Mouse (Mus musculus) intestine, postnatal 0 days (tissue): Measurements from ENCODE around the gene Ubtf. TPM values are rescaled to one million over a fixed set of nuclear protein-coding genes. Genes with fewer than 3 reads are reported as not detected.

Source experiments
- ATAC-seq: fragments of 200-750 bp; cut with Nextera tagmentation; 2 replicates; pipeline ENCODE4 v1.8.0; 2017; ENCODE audit warnings: mild to moderate bottlenecking, moderate TSS enrichment, moderate library complexity
- H3K27ac ChIP-seq: fragments of 300-500 bp; sonication (generic); 2 replicates; pipeline ENCODE4 v1.5.1; 2014; ENCODE audit warnings: mild to moderate bottlenecking, low read depth, low read length, moderate library complexity
- H3K27me3 ChIP-seq: fragments of 300-500 bp; sonication (generic); replicated peaks from 2 replicates; pipeline ENCODE4 v1.6.1; 2014; ENCODE audit warnings: low read length, mixed read lengths; ENCODE audit not compliant: control insufficient read depth, insufficient read depth
- H3K36me3 ChIP-seq: fragments of 300-500 bp; sonication (generic); 2 replicates; pipeline ENCODE4 v1.6.1; 2014; ENCODE audit warnings: mild to moderate bottlenecking, moderate library complexity; ENCODE audit not compliant: control insufficient read depth, insufficient read depth
- H3K4me1 ChIP-seq: fragments of 300-500 bp; sonication (generic); replicated peaks from 2 replicates; pipeline ENCODE4 v1.6.1; 2014; ENCODE audit warnings: antibody characterized with exemption, low read length, mixed read lengths; ENCODE audit not compliant: control insufficient read depth, insufficient read depth
- H3K4me2 ChIP-seq: fragments of 300-500 bp; sonication (generic); replicated peaks from 2 replicates; pipeline ENCODE4 v1.6.1; 2014; ENCODE audit warnings: low read depth, mild to moderate bottlenecking, moderate library complexity
- H3K4me3 ChIP-seq: fragments of 300-500 bp; sonication (generic); 2 replicates; pipeline ENCODE4 v1.5.1; 2014; ENCODE audit warnings: low read depth, low read length
- H3K9ac ChIP-seq: fragments of 300-500 bp; sonication (generic); 2 replicates; pipeline ENCODE4 v1.6.1; 2014; ENCODE audit warnings: mild to moderate bottlenecking, low read depth, low read length
- H3K9me3 ChIP-seq: fragments of 300-500 bp; sonication (generic); 2 replicates; pipeline ENCODE4 v1.6.1; 2016; ENCODE audit warnings: mixed run types; ENCODE audit not compliant: control insufficient read depth
- CTCF ChIP-seq: sonication (generic); IDR thresholded peaks from 2 replicates; pipeline ENCODE4 v1.5.1; 2016; ENCODE audit warnings: low read depth, mild to moderate bottlenecking, control low read depth, antibody characterized with exemption, moderate library complexity
- WGBS: fragments of 180-500 bp; shearing (Covaris S2); extraction: QIAGEN DNeasy Blood & Tissue Kit; methylation state at CpG from one replicate; pipeline ENCODE4 v1.1.7; 2014; 5-methylcytosine and 5-hydroxymethylcytosine counted together
- polyA plus RNA-seq: library from polyadenylated mRNA; unstranded; fragments of >200 nt; fragmentation: Nextera tagmentation; extraction: Ambion mirVana; gene quantifications from 2 replicates; pipeline ENCODE4 v1.2.1, GENCODE M21; 2015

The Ubtf gene
- polyA plus RNA-seq, 1 experiment from 2014 or later: 39.6 TPM

- no peak for ATAC-seq
- H3K27ac ChIP-seq: no peak overlapping the region
Measured at GRCm38 (mm10) chr11:102348771-102349170, 29.2 kb upstream of the Ubtf start.

DNA sequence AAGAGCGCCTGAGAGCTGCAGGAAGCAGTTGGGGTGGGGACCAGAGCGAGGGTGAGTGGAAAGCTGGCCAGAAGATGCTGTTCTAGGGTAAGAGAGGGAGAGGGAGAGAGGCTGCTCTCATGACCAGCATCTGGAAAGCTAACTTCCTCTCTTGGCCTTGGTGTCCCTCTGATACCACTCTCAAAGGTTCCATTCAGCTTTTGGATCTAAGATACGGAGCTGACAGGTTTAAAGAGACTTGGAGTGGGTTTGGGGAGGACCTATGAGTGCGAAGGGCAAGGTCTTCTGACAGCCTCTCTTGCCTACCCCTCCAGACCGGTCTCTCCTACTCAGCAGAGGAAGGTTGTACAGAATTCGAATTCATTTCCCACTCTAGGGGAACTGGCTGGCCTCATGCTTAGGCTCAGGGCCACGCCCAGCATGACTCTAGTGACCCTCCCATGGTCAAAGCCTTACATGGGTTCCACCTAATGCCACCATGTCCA lies 28.6 kb upstream of the Ubtf start:
- Histone ChIP-seq H3K4me3 (no peak overlapping the region), H3K27me3 (no peaks in the 10 kb centered on the region), H3K9me3 (no peaks in the 10 kb centered on the region), H3K4me2 (no peak overlapping the region), H3K27ac (no peak overlapping the region), H3K9ac (no peak overlapping the region), H3K4me1 (no peaks in the 10 kb centered on the region), H3K36me3 (no peaks in the 10 kb centered on the region)
- WGBS: 89% methylated on average over 7 of the region's 7 CpGs
- no peak for ATAC-seq
- no peak for TF ChIP-seq CTCF

More at GRCm38 (mm10) chr11:102348771-102349170, 29.2 kb upstream of the Ubtf start:
- Histone ChIP-seq H3K27me3 (no peaks in the 10 kb centered on the region), H3K4me3 (no peak overlapping the region), H3K9me3 (no peaks in the 10 kb centered on the region), H3K9ac (no peak overlapping the region), H3K36me3 (no peaks in the 10 kb centered on the region), H3K4me1 (no peaks in the 10 kb centered on the region), H3K4me2 (no peak overlapping the region)
- no peak for TF ChIP-seq CTCF
- WGBS: 81% methylated on average over 11 of the region's 11 CpGs

GRCm38 (mm10) chr11:102347683-102348082 lies 28.1 kb upstream of the Ubtf start:
- Histone ChIP-seq H3K9me3 (no peaks in the 10 kb centered on the region), H3K36me3 (no peaks in the 10 kb centered on the region), H3K4me3 (no peak overlapping the region), H3K4me2 (no peak overlapping the region), H3K4me1 (no peaks in the 10 kb centered on the region), H3K9ac (no peak overlapping the region), H3K27me3 (no peaks in the 10 kb centered on the region), H3K27ac (no peak overlapping the region)
- WGBS: 82% methylated on average over 5 of the region's 5 CpGs
- no peak for ATAC-seq
- no peak for TF ChIP-seq CTCF

DNA sequence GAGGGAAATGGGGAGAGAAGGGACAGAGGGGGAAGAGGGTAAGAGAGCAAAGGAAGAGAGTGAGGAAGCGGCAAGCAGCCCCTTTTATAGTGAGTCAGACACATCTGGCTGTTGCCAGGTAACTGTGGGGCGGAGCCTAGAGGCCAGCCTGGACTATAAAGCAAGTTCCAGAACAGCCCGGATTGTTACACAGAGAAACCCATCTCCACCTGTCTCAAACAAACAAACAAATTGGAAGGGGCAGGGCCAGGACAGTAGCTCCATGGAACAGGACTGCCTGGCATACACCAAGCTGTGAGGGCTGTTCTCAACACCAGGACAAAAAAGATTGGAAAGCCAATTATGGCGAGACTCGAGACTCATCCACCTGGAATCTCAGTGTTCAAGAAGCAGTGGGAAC lies 27.4 kb upstream of the Ubtf start:
- Histone ChIP-seq H3K9me3 (no peaks in the 10 kb centered on the region), H3K4me3 (no peak overlapping the region), H3K9ac (no peak overlapping the region), H3K36me3 (no peaks in the 10 kb centered on the region), H3K4me2 (no peak overlapping the region), H3K4me1 (no peaks in the 10 kb centered on the region), H3K27ac (no peak overlapping the region), H3K27me3 (no peaks in the 10 kb centered on the region)
- 50% methylated on average over 5 of the region's 5 CpGs for WGBS
- ATAC-seq: no peak
- TF ChIP-seq CTCF: no peak

- H3K36me3 ChIP-seq: no peaks in the 10 kb centered on the region
- no peak for ATAC-seq
- 89% methylated on average over 3 of the region's 3 CpGs for WGBS
Measured at GRCm38 (mm10) chr11:102344458-102344857, 24.9 kb upstream of the Ubtf start.

GRCm38 (mm10) chr11:102342742-102343141 lies 23.2 kb upstream of the Ubtf start:
- H3K36me3 ChIP-seq: no peaks in the 10 kb centered on the region
- no peaks in the 10 kb centered on the region; the same call in 1 of the 2 replicates for H3K4me1 ChIP-seq
- no peak for ATAC-seq
- no peak overlapping the region for H3K9ac ChIP-seq
- H3K27me3 ChIP-seq: no peaks in the 10 kb centered on the region
- no peak overlapping the region for H3K4me2 ChIP-seq
- H3K9me3 ChIP-seq: no peaks in the 10 kb centered on the region
- no peak overlapping the region for H3K4me3 ChIP-seq
- no peak overlapping the region for H3K27ac ChIP-seq
- 77% methylated on average over 12 of the region's 12 CpGs for WGBS
- no peak for TF ChIP-seq CTCF

More at GRCm38 (mm10) chr11:102344458-102344857, 24.9 kb upstream of the Ubtf start:
- no peak overlapping the region for H3K4me2 ChIP-seq
- H3K4me1 ChIP-seq: no peaks in the 10 kb centered on the region
- H3K4me3 ChIP-seq: no peak overlapping the region
- H3K9me3 ChIP-seq: no peaks in the 10 kb centered on the region
- no peaks in the 10 kb centered on the region for H3K27me3 ChIP-seq
- TF ChIP-seq CTCF: no peak
- no peak overlapping the region for H3K9ac ChIP-seq
- H3K27ac ChIP-seq: no peak overlapping the region

DNA sequence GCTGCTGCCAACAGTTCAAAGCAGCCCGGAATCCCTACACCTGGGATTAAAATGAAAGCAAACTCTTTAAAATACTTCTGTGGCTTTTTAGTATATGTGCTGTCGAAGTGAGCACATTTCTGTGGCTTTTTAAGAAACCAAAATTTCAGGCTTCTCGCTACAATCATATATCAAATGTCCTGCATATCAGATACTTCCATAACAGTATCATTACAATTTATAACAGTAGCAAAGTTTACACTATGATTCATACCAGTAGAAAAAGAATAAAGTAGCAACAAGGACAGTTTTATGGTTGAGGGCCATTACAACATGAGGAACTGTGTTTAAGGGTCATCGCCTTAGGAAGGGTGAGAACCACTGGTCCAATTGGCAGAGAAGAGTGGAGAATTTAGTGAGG lies 21.6 kb upstream of the Ubtf start:
- Histone ChIP-seq H3K36me3 (no peaks in the 10 kb centered on the region), H3K27ac (no peak overlapping the region), H3K27me3 (no peaks in the 10 kb centered on the region), H3K9ac (no peak overlapping the region), H3K4me1 (no peaks in the 10 kb centered on the region; the same call in 1 of the 2 replicates), H3K4me3 (no peak overlapping the region), H3K4me2 (no peak overlapping the region), H3K9me3 (no peaks in the 10 kb centered on the region)
- WGBS: 78% methylated on average over 4 of the region's 4 CpGs
- no peak for ATAC-seq
- no peak for TF ChIP-seq CTCF
